Mouse (Mus musculus) adipocyte (in vitro differentiated cells): ENCODE measurements at regions not wholly inside any gene's neighbourhood (a gene's known extent, or its start where the extent isn't known, plus 50 kb on each side); places are given as distances from the start of the nearest gene placed in this dataset.
A peak's percentile ranks its signal among the peaks of the same experiment; 100 is the strongest.

Experiments used
- DNase-seq: peaks from one replicate; pipeline ENCODE4 v3.0.0-alpha.2; 2016; ENCODE audit warnings: low spot score

GRCm38 (mm10) chr10:115664567-115664966 lies 77.0 kb upstream of the Lgr5 start:
- no peak for DNase-seq

DNA sequence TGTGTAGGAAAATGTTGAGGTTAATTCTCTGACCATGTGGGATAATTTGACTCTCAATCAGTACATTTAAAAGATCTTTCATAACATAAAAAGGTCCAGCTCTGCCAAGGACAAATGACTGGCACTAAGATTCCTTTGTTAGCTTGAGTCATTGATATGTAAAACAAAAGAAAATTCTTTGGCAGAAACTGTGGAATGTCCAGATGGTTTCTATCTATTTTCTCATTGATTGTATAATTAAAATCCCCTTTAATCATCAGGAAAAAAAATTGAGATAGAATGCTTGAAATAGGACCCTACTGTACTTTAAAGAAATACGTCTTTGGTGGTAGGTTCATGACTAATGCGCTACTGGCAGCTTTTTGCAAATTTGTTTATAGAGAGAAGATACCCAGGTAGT lies 89.1 kb upstream of the Lgr5 start:
- DNase-seq: no peak

DNA sequence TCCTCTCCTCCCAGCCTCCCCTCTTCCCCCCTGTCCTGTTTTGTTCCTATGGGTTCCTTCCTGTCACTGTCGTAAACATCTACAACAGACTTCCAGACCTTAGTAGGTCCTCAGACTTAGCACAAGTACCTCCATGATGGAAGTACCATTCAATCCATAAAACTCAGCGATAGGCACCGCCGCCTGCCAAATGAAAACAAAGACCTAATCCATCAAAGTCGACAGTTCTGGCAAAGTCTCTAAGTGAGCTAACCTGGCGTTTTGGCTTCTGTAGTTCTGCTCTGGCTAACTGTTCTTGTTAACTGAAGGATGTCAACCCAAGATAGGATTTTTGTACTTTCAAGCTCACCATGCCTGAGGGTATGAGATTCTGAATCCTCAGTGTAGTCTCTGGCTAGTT lies 93.5 kb upstream of the Lgr5 start:
- DNase-seq: no peak

GRCm38 (mm10) chr10:115691939-115692338 lies 104.4 kb upstream of the Lgr5 start:
- DNase-seq: no peak

DNA sequence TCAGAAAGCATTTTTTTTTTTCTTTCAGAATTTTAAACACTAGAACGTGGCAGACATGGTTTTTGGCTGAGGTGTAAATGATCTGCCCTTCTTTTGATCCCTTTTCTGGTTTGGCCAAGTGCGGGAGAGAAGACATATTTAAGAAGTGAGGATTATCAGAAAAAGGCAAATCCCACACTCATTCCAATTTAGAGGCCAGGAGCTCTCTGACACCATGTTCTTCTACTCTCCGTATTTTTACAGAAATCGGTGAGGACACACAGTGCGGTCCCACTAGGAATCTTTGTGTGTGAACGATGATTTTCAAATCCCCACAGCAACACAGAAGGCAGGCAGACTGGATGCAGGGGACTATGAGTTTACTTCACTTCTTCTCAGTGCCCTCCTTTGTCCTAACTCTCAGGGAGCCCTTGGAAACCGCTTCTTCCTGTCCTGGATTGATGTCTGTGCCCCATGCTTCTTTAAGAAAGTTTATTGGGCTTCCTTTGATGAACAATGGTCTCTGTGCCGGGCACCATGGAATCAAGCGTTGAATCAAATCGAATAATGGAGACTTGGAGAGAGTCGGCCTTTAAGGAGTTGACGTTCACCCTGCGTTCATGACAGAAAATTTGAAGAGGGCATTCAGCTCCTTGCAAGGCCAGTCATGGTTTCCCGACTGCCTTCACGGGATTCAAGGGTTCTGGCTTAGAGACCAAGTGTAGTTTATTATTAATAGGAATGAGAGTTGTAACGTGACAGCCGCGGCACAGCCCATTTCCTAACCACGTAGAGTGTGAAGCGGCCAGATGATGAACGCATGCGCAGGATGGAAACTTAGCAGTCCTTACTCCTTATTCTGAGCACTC lies 106.6 kb upstream of the Lgr5 start:
- no peak for DNase-seq

DNA sequence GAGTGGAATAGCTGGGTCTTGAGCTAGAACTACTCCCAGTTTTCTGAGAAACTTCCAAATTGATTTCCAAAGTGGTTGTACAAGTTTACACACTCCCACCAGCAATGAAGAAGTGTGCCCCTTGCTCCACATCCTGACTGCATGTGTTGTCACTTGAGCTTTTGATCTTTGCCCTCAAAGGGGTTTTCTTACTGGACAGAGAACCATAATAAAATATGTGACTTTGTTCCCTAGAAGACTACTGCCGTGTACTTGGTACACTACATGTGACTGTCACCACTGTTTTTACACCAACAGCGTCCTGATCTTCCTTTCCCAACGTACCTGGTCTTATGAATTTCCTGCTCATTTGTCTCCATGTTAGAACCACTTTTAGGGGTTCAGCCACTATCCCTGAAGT lies 114.3 kb upstream of the Tspan8 start:
- DNase-seq: no peak

GRCm38 (mm10) chr10:115708623-115709022 lies 108.0 kb upstream of the Tspan8 start:
- DNase-seq: no peak

DNA sequence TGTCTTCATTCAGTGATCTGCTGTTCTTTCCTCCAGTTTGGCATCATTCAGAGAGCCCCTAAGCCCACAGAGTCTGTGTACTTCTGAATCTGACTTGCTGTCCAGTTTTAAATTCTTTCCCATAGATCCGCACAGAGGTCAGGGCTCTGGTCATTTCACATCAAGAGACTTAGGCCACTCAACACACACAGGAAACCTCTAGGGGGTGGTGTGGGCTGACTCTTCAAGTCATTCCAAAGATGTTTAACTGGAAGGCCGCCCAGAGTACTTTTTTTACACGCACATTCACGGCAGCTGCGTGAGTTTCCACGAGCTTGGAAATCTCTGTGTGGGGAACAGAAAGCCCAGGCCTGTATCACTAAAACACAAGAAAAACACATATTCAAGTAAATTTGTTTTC lies 102.7 kb upstream of the Tspan8 start:
- peak; percentile 3 for DNase-seq

DNA sequence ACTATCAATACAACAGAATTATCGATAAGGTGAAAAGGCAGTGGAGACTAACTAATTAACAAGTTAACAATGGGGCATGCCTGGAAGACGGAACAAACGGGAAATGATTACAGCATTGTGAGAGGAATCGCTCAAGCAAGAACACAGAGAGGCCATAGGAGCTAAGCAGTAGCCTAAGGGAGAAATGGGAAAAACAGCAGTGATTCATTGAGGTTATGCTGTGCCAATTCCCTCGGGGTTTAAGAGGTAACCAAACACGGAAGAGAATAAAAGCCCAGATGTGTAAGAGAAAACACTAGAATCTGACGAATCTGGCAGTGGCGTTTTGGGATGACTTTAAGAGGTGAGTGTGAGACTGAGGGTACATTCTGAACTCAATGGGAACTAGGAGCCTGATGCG lies 100.5 kb upstream of the Tspan8 start:
- DNase-seq: no peak

DNA sequence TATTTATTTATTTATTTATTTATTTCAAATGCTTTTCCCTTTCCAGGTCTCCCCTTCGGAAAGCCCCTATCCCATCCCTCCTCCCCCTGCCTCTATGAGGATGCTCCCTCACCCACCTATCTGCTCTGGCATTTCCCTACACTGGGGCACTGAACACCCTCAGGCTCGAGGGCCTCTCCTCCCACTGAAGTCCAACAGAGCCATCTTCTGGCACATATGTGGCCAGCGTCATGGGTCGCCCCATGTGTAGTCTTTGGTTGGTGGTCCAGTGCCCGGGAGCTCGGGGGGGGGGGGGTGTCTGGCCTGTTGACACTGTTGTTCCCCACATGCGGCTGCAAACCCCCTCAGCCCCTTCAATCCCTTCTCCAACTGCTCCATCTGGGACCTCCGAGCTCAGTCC lies 99.6 kb upstream of the Tspan8 start:
- DNase-seq: no peak

DNA sequence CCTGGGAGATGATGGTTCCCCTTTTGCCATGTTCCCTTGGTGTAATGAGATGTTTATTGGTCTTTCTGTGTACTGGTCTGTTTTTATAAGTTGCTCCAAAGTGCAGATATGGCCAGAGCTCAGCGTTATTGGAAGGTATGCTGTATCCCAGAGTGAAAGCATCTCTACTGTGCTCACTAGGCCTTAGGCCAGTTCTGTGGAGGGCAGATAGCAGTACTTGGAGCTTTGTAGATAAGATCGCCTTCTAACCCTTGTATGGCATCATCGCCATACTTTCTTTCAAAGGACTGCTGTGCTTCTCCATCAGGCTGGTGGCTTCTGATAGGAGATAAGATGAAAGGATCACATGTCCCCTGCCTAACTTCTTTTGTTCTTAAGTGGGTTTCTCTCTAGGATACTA lies 94.0 kb upstream of the Tspan8 start:
- DNase-seq: no peak

DNA sequence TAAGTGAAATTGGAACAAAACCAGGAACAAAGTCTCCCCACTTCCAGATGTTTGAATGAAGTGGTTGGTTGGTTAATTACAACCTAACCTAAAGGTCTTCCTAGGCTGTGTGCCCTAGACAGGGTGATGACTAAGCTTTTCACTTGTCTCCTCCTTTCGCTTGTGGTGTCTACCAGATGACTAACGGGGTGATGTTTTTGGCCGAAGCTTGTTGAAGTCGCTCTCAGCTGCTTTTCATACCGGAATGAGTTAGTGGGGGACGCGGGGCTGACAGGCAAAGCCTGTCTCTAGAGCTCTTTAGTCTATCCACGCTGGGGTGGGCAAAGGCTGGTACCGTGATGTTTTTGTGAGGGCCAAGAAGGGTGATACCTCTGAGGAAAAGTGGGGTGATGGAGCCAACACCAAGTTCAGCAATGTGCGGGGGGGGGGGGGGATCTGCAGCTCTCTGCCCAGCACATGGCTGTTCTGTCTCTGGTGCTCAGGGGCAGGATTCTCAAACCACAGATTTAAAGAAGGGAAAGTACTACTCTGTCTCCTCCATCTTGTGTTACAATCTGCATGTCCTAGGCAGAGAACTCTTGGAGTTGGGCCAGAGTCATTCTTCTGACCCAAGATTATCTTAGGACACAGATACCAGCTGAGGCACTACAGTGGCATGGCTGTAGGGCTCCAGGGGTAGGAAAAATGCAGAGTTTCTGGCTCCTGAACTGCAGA lies 73.8 kb upstream of the Tspan8 start:
- DNase-seq: no peak

- peak; percentile 2 for DNase-seq
Observed at GRCm38 (mm10) chr10:115749844-115750243, 66.8 kb upstream of the Tspan8 start.

DNA sequence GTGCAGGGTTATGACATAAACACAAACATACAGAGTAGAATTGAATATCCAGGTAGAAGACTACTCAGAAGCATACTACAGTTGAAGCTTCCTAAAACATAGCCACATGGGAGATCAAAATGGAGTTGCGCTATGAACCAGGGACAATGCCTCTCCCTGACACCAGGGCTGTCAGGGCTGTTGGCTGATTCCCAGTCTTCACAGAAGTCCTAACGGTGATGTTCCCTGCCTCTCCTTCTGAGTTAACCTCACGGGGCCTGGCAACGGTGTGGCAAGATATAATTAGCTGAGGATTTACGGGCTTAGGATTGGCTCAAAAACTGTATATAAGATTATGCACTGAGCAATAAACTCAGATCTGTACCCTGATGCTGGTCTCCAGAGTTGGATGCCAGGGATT lies 66.4 kb upstream of the Tspan8 start:
- no peak for DNase-seq

- no peak for DNase-seq
Observed at GRCm38 (mm10) chr10:115758667-115759066, 58.0 kb upstream of the Tspan8 start.
